Mouse (Mus musculus): Measurements from ENCODE around the gene Trim23.
A peak's percentile ranks its signal among the peaks of the same experiment; 100 is the strongest.

The Trim23 gene

GRCm38 (mm10) chr13:104178650-104179121, at the start of gene Trim23:
Gene Trim23 (plus strand): TSS chr13:104178797.
- peak; percentile 97 for DNase-seq (ENCODE audit: extremely low read depth, low read depth)

- DNase-seq (ENCODE audit: extremely low read depth, low read depth): no peak
Measured at GRCm38 (mm10) chr13:104132561-104132960, 46.0 kb upstream of the Trim23 start.

- DNase-seq (ENCODE audit: extremely low read depth, low read depth): no peak
Measured at GRCm38 (mm10) chr13:104134510-104135085, 44.0 kb upstream of the Trim23 start.

GRCm38 (mm10) chr13:104139369-104140209, 39.0 kb upstream of the Trim23 start:
- DNase-seq (ENCODE audit: extremely low read depth, low read depth): peak; percentile 39

DNA sequence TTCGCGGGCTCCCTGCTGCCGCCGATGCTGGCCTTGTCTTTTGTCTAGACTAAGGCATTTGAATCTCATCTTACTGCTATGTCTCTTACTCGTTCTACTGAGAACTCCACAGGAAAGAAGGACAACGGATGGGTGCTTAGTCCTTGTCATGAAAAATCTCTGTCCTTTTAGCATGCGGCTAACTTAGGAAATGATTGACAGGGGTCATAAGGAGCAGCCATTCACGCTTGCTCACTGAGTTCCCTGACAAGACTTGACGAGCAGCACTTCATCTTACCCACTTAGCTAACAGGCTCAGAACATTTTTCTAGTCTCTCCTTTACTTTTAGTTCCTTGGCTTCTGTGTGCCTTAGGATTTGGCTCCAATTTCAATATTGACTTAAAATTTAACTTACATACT, 33.7 kb upstream of the Trim23 start:
- DNase-seq (ENCODE audit: extremely low read depth, low read depth): no peak

DNA sequence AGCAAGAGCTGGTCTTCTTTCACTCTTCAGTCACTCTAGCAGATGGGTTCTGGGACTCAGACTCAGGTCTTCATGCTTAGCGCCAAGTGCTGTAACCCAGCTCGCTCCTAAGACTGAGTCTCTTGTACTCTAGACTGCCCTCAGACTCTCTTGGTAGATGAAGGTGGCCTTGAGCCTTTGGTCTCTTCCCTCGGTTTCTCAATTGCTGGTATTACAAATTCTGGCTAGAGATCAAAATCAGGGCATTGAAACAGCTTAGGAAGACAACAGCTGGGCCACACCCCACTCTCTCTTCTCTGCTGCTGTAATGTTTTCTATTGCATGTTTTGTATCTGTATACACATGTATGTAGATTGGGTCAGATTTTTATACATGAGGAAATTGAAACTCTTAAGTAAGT, 33.0 kb upstream of the Trim23 start:
- DNase-seq (ENCODE audit: extremely low read depth, low read depth): no peak

GRCm38 (mm10) chr13:104154180-104154579, 24.4 kb upstream of the Trim23 start:
- DNase-seq (ENCODE audit: extremely low read depth, low read depth): no peak

- DNase-seq (ENCODE audit: extremely low read depth, low read depth): no peak
Measured at GRCm38 (mm10) chr13:104155106-104155505, 23.5 kb upstream of the Trim23 start.

GRCm38 (mm10) chr13:104155686-104156085, 22.9 kb upstream of the Trim23 start:
- DNase-seq (ENCODE audit: extremely low read depth, low read depth): no peak

- no peak for DNase-seq (ENCODE audit: extremely low read depth, low read depth)
Measured at GRCm38 (mm10) chr13:104171711-104172110, 6.9 kb upstream of the Trim23 start.

- no peak for DNase-seq (ENCODE audit: extremely low read depth, low read depth)
Measured at GRCm38 (mm10) chr13:104172498-104172897, 6.1 kb upstream of the Trim23 start.

GRCm38 (mm10) chr13:104176874-104177273, 1.7 kb upstream of the Trim23 start:
- no peak for DNase-seq (ENCODE audit: extremely low read depth, low read depth)

DNA sequence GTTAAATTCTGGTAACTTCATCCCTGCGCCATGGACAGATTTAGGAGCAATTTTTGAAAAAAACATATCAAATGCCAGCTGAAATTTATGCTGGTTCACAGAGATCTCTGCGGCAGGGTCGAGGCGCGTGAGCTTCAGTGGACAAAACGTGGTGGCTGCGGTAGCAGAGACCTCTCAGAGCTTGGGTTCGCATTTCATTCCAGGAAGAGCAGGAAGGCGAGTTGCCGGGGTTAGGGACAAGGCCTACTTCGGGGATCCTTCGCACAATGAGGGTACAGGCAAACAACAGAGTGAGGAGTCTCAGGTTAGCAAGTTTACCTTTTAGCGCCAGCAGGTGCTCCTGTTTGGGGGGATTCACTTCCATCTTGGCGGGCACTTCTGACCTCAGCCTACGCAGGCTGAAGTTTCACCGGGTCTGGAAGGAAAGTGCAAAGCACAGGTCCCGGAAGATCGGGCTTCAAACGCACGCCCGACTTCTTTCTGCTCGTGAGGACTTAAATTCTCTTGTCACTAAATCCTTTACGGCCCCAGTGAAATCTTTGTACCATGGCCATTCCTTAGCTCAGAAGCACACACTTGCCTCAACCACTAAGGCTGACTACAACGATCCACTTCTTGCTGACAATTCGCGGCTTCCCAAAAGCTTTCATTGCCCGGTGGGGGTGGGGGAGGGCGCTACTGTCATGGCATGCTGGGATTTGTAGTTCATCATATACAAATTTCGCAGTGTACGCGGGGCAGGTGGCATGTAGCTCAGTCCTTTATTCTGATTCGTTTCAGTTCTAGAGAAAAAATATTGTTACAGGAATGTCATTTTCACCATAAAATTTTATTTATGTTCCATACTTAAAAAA, 574 bp upstream of the Trim23 start, which contains the start of gene Trappc13:
Gene Trappc13, minus strand, starts transcription at position 674 of the 854 bp plus-strand sequence.
- peak; percentile 48 for DNase-seq (ENCODE audit: extremely low read depth, low read depth)

DNA sequence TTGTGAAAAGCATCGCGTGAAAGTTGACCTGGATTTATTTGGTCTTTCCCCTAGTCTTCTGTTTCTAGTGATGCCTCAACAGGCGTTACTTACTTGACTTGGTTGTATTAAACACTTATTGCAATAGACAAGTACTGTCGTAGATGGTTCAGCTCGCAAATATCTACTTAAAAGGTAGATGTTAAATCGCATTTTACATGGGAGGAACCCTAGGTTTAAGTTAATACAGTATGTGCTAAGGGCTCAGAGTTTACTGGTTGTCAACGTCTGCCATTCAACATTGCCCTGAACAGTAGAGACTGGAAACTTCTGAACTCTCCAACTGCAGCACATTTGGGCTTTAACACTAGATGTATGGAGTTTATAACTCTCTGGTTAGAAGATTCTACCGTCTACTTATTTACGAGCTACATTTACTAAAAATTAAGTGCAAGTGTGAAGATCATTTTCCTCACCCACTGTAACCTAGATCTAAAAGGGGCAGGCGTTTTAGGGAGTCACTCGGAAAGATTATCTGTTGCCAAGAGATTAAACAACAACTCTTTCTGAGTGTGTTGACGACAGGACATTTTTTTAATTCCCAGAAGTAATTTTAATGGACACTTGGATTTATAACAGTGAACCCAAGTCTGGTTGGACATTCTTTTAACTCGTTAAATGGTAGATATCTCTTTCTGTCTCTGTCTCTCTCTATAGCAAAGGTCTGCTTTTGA, 735 bp downstream of the Trim23 start:
- DNase-seq (ENCODE audit: extremely low read depth, low read depth): peak; percentile 41

DNA sequence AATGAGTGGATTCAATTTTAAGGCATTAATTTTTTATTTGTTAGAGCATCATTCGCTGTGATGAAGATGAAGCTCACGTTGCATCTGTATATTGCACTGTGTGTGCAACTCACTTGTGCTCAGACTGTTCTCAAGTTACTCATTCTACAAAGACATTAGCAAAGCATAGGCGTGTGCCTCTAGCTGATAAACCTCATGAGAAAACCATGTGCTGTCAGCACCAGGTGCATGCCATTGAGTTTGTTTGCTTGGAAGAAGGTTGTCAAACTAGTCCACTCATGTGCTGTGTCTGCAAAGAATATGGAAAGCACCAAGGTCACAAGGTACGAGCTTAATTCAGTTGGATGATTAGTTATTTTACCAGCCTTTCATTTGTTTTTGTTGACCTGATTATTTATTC, 8.8 kb downstream of the Trim23 start:
- DNase-seq (ENCODE audit: extremely low read depth, low read depth): no peak

GRCm38 (mm10) chr13:104195891-104196290, 17.3 kb downstream of the Trim23 start:
- peak; percentile 39 for DNase-seq (ENCODE audit: extremely low read depth, low read depth)

DNA sequence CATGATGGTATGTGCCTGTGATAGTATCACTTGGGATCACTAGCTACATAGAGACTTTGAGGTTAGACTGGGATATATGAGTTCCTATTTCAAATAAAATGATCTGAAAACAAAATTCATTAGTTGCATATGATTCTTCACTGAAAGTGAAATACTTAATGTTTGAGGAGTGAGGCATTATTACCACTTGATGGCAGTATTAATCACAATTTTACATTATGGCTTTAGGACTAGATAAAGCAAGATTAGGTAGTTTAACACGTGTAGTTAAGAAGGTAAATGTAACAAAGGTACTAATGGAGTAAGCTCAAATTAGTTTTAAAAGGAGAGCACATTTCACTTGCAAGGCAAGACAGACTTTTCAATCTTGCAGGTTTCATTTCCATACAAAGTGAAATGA, 25.7 kb downstream of the Trim23 start:
- no peak for DNase-seq (ENCODE audit: extremely low read depth, low read depth)

DNA sequence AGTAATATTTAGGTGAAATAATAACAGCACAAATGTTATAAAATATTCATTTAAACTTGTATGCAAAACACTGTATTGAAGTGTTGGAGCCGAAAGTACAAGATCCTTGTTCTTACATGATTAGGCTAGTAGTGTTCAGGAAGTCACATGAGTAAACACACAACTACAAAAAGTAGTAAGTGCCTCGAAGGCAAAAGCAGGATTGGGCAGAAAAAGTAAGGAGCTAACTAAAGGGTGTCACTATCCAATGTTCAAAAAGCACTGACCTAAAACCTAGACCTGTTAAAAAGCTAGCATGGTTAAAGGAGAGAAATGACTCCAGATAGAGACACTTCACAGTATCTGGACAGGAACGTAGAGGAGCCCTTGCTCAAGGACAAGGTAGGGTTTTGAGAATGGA, 48.9 kb downstream of the Trim23 start:
- peak; percentile 8 for DNase-seq (ENCODE audit: extremely low read depth, low read depth)

- DNase-seq (ENCODE audit: extremely low read depth, low read depth): peak; percentile 91
Measured at GRCm38 (mm10) chr13:104228384-104229066, 49.9 kb downstream of the Trim23 start, which contains the start of the genes Cenpk and Ppwd1. Gene Cenpk (plus strand): TSS chr13:104228611. Gene Ppwd1 (minus strand): TSS chr13:104228843.

DNA sequence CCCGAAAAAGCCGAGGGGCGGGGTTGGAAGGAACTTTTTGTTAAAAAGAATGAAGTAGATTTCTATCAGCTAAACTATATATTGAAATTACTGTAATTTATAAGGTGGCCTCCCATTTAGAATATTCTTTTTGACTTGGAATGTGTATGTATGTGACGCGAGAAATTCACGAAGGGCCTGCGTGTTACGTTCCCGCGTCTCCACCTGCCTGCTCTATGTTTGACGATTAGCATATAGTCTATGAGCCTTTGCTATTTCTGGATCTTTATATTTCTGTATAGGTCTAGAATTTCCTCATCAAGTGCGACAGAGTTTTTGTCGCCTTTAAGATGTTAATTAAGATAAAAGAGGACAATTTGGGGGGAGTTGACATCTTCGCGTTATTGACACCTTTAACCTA, 50.6 kb downstream of the Trim23 start:
- DNase-seq (ENCODE audit: extremely low read depth, low read depth): no peak

Measured in MEL-GATA-1-ER (cell line).